Mouse (Mus musculus): ENCODE measurements around the gene Txk. TPM values are rescaled to one million over a fixed set of nuclear protein-coding genes. Genes with fewer than 3 reads are reported as not detected.
A peak's percentile ranks its signal among the peaks of the same experiment; 100 is the strongest.

Txk gene
- polyA plus RNA-seq, 1 experiment from 2014 or later: 0.23 TPM

GRCm38 (mm10) chr5:72736868-72737267 lies 15.7 kb downstream of the Txk start:
- ATAC-seq (ENCODE audit: low FRiP score) (no peak), DNase-seq (ENCODE audit: low spot score) (no peak)
- WGBS: 78% methylated on average over 7 of the region's 7 CpGs
- H3K4me2 ChIP-seq (replicated peaks): no peak overlapping the region
- H3K4me3 ChIP-seq (replicated peaks; ENCODE audit: low read length): no peak overlapping the region
- no peak overlapping the region for H3K9ac ChIP-seq
- H3K36me3 ChIP-seq (replicated peaks; ENCODE audit: control insufficient read depth, insufficient read depth): no peaks in the 10 kb centered on the region
- H3K9me3 ChIP-seq (ENCODE audit: control insufficient read depth, low read length): no peaks in the 10 kb centered on the region
- no peak overlapping the region for H3K27ac ChIP-seq
- H3K4me1 ChIP-seq (replicated peaks; ENCODE audit: control insufficient read depth, insufficient read depth, low read length): no peaks in the 10 kb centered on the region
- H3K27me3 ChIP-seq (ENCODE audit: control insufficient read depth, insufficient read depth, low read length): no peaks in the 10 kb centered on the region

GRCm38 (mm10) chr5:72736437-72736836 lies 16.1 kb downstream of the Txk start:
- no peak overlapping the region for H3K9ac ChIP-seq
- H3K27me3 ChIP-seq (ENCODE audit: control insufficient read depth, insufficient read depth, low read length): no peaks in the 10 kb centered on the region
- H3K4me2 ChIP-seq (replicated peaks): no peak overlapping the region
- no peak overlapping the region for H3K4me3 ChIP-seq (replicated peaks; ENCODE audit: low read length)
- H3K9me3 ChIP-seq (ENCODE audit: control insufficient read depth, low read length): no peaks in the 10 kb centered on the region
- H3K36me3 ChIP-seq (replicated peaks; ENCODE audit: control insufficient read depth, insufficient read depth): no peaks in the 10 kb centered on the region
- no peaks in the 10 kb centered on the region for H3K4me1 ChIP-seq (replicated peaks; ENCODE audit: control insufficient read depth, insufficient read depth, low read length)
- ATAC-seq (ENCODE audit: low FRiP score) (no peak), DNase-seq (ENCODE audit: low spot score) (no peak)
- no peak overlapping the region for H3K27ac ChIP-seq
- 85% methylated on average over 8 of the region's 8 CpGs for WGBS

- Histone ChIP-seq H3K27me3 (ENCODE audit: control insufficient read depth, insufficient read depth, low read length) (no peaks in the 10 kb centered on the region), H3K4me3 (replicated peaks; ENCODE audit: low read length) (no peak overlapping the region), H3K9ac (no peak overlapping the region), H3K27ac (no peak overlapping the region), H3K4me2 (replicated peaks) (no peak overlapping the region), H3K36me3 (replicated peaks; ENCODE audit: control insufficient read depth, insufficient read depth) (no peaks in the 10 kb centered on the region), H3K9me3 (ENCODE audit: control insufficient read depth, low read length) (no peaks in the 10 kb centered on the region), H3K4me1 (replicated peaks; ENCODE audit: control insufficient read depth, insufficient read depth, low read length) (no peaks in the 10 kb centered on the region)
- DNase-seq (ENCODE audit: low spot score) (no peak), ATAC-seq (ENCODE audit: low FRiP score) (no peak)
- WGBS: 56% methylated on average over 7 of the region's 7 CpGs
Observed at GRCm38 (mm10) chr5:72735763-72736162, 16.8 kb downstream of the Txk start.

- DNase-seq (ENCODE audit: low spot score): no peak
- H3K36me3 ChIP-seq (replicated peaks; ENCODE audit: control insufficient read depth, insufficient read depth): no peaks in the 10 kb centered on the region
- no peak overlapping the region for H3K27ac ChIP-seq
- no peaks in the 10 kb centered on the region for H3K4me1 ChIP-seq (replicated peaks; ENCODE audit: control insufficient read depth, insufficient read depth, low read length)
- H3K27me3 ChIP-seq (ENCODE audit: control insufficient read depth, insufficient read depth, low read length): no peaks in the 10 kb centered on the region
- H3K9me3 ChIP-seq (ENCODE audit: control insufficient read depth, low read length): no peaks in the 10 kb centered on the region
- ATAC-seq (ENCODE audit: low FRiP score): no peak
- H3K9ac ChIP-seq: no peak overlapping the region
- no peak overlapping the region for H3K4me3 ChIP-seq (replicated peaks; ENCODE audit: low read length)
- 91% methylated on average over 1 of the region's 1 CpGs for WGBS
- H3K4me2 ChIP-seq (replicated peaks): no peak overlapping the region
Observed at GRCm38 (mm10) chr5:72732885-72733284, 19.7 kb downstream of the Txk start.

- H3K4me3 ChIP-seq (replicated peaks; ENCODE audit: low read length): no peak overlapping the region
- H3K4me2 ChIP-seq (replicated peaks): no peak overlapping the region
- ATAC-seq (ENCODE audit: low FRiP score) (no peak), DNase-seq (ENCODE audit: low spot score) (no peak)
- no peak overlapping the region for H3K9ac ChIP-seq
- no peak overlapping the region for H3K27ac ChIP-seq
- no peaks in the 10 kb centered on the region for H3K4me1 ChIP-seq (replicated peaks; ENCODE audit: control insufficient read depth, insufficient read depth, low read length)
- H3K36me3 ChIP-seq (replicated peaks; ENCODE audit: control insufficient read depth, insufficient read depth): no peaks in the 10 kb centered on the region
- H3K27me3 ChIP-seq (ENCODE audit: control insufficient read depth, insufficient read depth, low read length): no peaks in the 10 kb centered on the region
- H3K9me3 ChIP-seq (ENCODE audit: control insufficient read depth, low read length): no peaks in the 10 kb centered on the region
- WGBS: 88% methylated on average over 3 of the region's 3 CpGs
Observed at GRCm38 (mm10) chr5:72725404-72725803, 27.2 kb downstream of the Txk start.

GRCm38 (mm10) chr5:72723429-72723828 lies 29.1 kb downstream of the Txk start:
- Histone ChIP-seq H3K27me3 (ENCODE audit: control insufficient read depth, insufficient read depth, low read length) (no peaks in the 10 kb centered on the region), H3K4me1 (replicated peaks; ENCODE audit: control insufficient read depth, insufficient read depth, low read length) (no peaks in the 10 kb centered on the region), H3K4me3 (replicated peaks; ENCODE audit: low read length) (no peak overlapping the region), H3K9ac (no peak overlapping the region), H3K36me3 (replicated peaks; ENCODE audit: control insufficient read depth, insufficient read depth) (no peaks in the 10 kb centered on the region), H3K4me2 (replicated peaks) (no peak overlapping the region), H3K9me3 (ENCODE audit: control insufficient read depth, low read length) (no peaks in the 10 kb centered on the region), H3K27ac (no peak overlapping the region)
- ATAC-seq (ENCODE audit: low FRiP score) (no peak), DNase-seq (ENCODE audit: low spot score) (no peak)
- 87% methylated on average over 2 of the region's 2 CpGs for WGBS

GRCm38 (mm10) chr5:72720587-72720986 lies 32.0 kb downstream of the Txk start:
- DNase-seq (ENCODE audit: low spot score) (no peak), ATAC-seq (ENCODE audit: low FRiP score) (no peak)
- 67% methylated on average over 7 of the region's 7 CpGs for WGBS
- Histone ChIP-seq H3K4me3 (replicated peaks; ENCODE audit: low read length) (no peak overlapping the region), H3K4me2 (replicated peaks) (no peak overlapping the region), H3K4me1 (replicated peaks; ENCODE audit: control insufficient read depth, insufficient read depth, low read length) (no peaks in the 10 kb centered on the region), H3K27me3 (ENCODE audit: control insufficient read depth, insufficient read depth, low read length) (no peaks in the 10 kb centered on the region), H3K9ac (no peak overlapping the region), H3K9me3 (ENCODE audit: control insufficient read depth, low read length) (no peaks in the 10 kb centered on the region), H3K36me3 (replicated peaks; ENCODE audit: control insufficient read depth, insufficient read depth) (no peaks in the 10 kb centered on the region), H3K27ac (no peak overlapping the region)

- Histone ChIP-seq H3K9ac (no peak overlapping the region), H3K27ac (no peak overlapping the region), H3K4me1 (replicated peaks; ENCODE audit: control insufficient read depth, insufficient read depth, low read length) (no peaks in the 10 kb centered on the region), H3K27me3 (ENCODE audit: control insufficient read depth, insufficient read depth, low read length) (no peaks in the 10 kb centered on the region), H3K4me3 (replicated peaks; ENCODE audit: low read length) (no peak overlapping the region), H3K36me3 (replicated peaks; ENCODE audit: control insufficient read depth, insufficient read depth) (no peaks in the 10 kb centered on the region), H3K9me3 (ENCODE audit: control insufficient read depth, low read length) (no peaks in the 10 kb centered on the region), H3K4me2 (replicated peaks) (no peak overlapping the region)
- DNase-seq (ENCODE audit: low spot score): peak; percentile 91
- ATAC-seq (ENCODE audit: low FRiP score): no peak
- 32% methylated on average over 4 of the region's 4 CpGs for WGBS
Observed at GRCm38 (mm10) chr5:72710572-72711278, 41.9 kb downstream of the Txk start.

GRCm38 (mm10) chr5:72709976-72710375 lies 42.6 kb downstream of the Txk start:
- WGBS: 95% methylated on average over 9 of the region's 9 CpGs

GRCm38 (mm10) chr5:72709451-72709850 lies 43.1 kb downstream of the Txk start:
- Histone ChIP-seq H3K9me3 (ENCODE audit: control insufficient read depth, low read length) (peaks cover 3% of the 10 kb centered on the region; the same call in 1 of the 2 replicates), H3K27me3 (ENCODE audit: control insufficient read depth, insufficient read depth, low read length) (no peaks in the 10 kb centered on the region), H3K9ac (no peak overlapping the region), H3K4me3 (replicated peaks; ENCODE audit: low read length) (no peak overlapping the region), H3K27ac (no peak overlapping the region), H3K36me3 (replicated peaks; ENCODE audit: control insufficient read depth, insufficient read depth) (no peaks in the 10 kb centered on the region), H3K4me1 (replicated peaks; ENCODE audit: control insufficient read depth, insufficient read depth, low read length) (no peaks in the 10 kb centered on the region), H3K4me2 (replicated peaks) (no peak overlapping the region)
- no peak for DNase-seq (ENCODE audit: low spot score)
- no peak for ATAC-seq (ENCODE audit: low FRiP score)
- WGBS: 91% methylated on average over 13 of the region's 13 CpGs

More at GRCm38 (mm10) chr5:72709976-72710375, 42.6 kb downstream of the Txk start:
- H3K9ac ChIP-seq: no peak overlapping the region
- no peaks in the 10 kb centered on the region for H3K27me3 ChIP-seq (ENCODE audit: control insufficient read depth, insufficient read depth, low read length)
- ATAC-seq (ENCODE audit: low FRiP score) (no peak), DNase-seq (ENCODE audit: low spot score) (no peak)
- H3K36me3 ChIP-seq (replicated peaks; ENCODE audit: control insufficient read depth, insufficient read depth): no peaks in the 10 kb centered on the region
- no peak overlapping the region for H3K27ac ChIP-seq
- H3K4me2 ChIP-seq (replicated peaks): no peak overlapping the region
- no peak overlapping the region for H3K4me3 ChIP-seq (replicated peaks; ENCODE audit: low read length)
- no peaks in the 10 kb centered on the region for H3K4me1 ChIP-seq (replicated peaks; ENCODE audit: control insufficient read depth, insufficient read depth, low read length)
- H3K9me3 ChIP-seq (ENCODE audit: control insufficient read depth, low read length): peaks cover 1% of the 10 kb centered on the region; the same call in 1 of the 2 replicates

All from hindbrain, embryonic 14.5 days (tissue).